Mouse (Mus musculus) thymus, adult 2 months (tissue): ENCODE data around the gene Sdk2. TPM values are rescaled to one million over a fixed set of nuclear protein-coding genes. Genes with fewer than 3 reads are reported as not detected.

Experiments used
- DNase-seq: peaks from one replicate; pipeline ENCODE4 v3.0.0; 2021
- H3K27ac ChIP-seq: fragments of 200-500 bp; 2 replicates; pipeline ENCODE4 v1.5.1; 2012; ENCODE audit warnings: low read length, control low read depth; ENCODE audit not compliant: control insufficient read depth, insufficient read depth
- H3K27me3 ChIP-seq: fragments of 200-500 bp; 2 replicates; pipeline ENCODE4 v1.6.1; 2012; ENCODE audit warnings: mild to moderate bottlenecking, low read length, moderate library complexity, mixed read lengths; ENCODE audit not compliant: control insufficient read depth, insufficient read depth
- H3K36me3 ChIP-seq: fragments of 200-500 bp; 2 replicates; pipeline ENCODE4 v1.6.1; 2012; ENCODE audit warnings: mild to moderate bottlenecking, low read length, moderate library complexity; ENCODE audit not compliant: control insufficient read depth, insufficient read depth
- H3K4me1 ChIP-seq: fragments of 200-500 bp; replicated peaks from 2 replicates; pipeline ENCODE4 v1.6.1; 2012; ENCODE audit warnings: low read length; ENCODE audit not compliant: control insufficient read depth, insufficient read depth
- H3K4me3 ChIP-seq: fragments of 200-500 bp; 2 replicates; pipeline ENCODE4 v1.5.1; 2012; ENCODE audit warnings: mild to moderate bottlenecking, low read length, control low read depth, moderate library complexity; ENCODE audit not compliant: control insufficient read depth, insufficient read depth
- CTCF ChIP-seq: fragments of 200-500 bp; IDR thresholded peaks from 2 replicates; pipeline ENCODE4 v1.5.1; 2012; ENCODE audit warnings: mild to moderate bottlenecking, control low read depth, low read length, moderate library complexity, borderline replicate concordance; ENCODE audit not compliant: control insufficient read depth, poor library complexity, insufficient read depth; ENCODE audit errors: extremely low read depth
- POLR2A ChIP-seq: fragments of 200-500 bp; IDR thresholded peaks from 2 replicates; pipeline ENCODE4 v1.6.1; 2012; ENCODE audit warnings: mild to moderate bottlenecking, low read length, control low read depth, moderate library complexity; ENCODE audit not compliant: control insufficient read depth, poor library complexity, insufficient read depth; ENCODE audit errors: extremely low read depth
- WGBS: fragments of 180-500 bp; shearing (Covaris S2); methylation state at CpG from one replicate; pipeline ENCODE4 v1.1.7; 2018; 5-methylcytosine and 5-hydroxymethylcytosine counted together
- polyA plus RNA-seq: library from polyadenylated mRNA; depleted of rRNA; stranded (reverse); fragments of >200 nt; gene quantifications from 2 replicates; pipeline ENCODE4 v1.2.3, GENCODE M21; 2012

Sdk2 gene
- polyA plus RNA-seq, 1 experiment = 1.4 TPM

DNA sequence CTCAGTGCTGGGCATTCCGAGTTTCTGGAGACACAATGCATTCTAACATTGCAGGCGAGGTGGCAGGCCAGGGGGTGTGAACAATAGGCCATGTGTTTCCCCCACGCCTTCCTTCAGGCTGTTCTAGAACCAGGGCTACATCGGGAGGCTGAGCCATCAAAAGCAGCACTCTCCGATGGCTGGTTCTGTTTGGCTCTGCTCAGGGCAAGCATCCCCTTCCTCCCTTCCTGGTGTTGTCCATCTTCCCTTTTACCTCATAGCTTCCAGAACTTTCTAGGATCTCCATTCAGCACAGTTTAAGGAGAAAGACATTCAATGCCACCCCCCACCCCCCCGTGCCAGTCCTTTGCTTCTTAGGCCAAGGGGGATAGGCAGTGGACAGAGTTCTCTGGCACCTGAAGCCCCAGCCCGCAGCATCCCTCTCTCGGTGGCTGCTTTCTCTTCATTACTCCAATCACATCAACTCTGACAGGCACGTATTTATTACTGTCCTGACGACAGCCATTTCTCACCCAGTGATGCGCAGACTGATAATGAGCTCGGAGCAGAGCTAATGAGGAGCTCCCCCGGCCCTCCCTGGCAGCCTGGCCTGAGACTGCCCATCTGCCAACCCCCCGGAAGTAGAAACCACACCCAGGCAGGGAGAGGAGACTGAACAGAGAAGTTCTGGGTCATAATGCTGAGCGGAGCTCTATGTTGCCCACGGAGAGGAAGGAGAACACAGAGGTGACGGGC lies 12.1 kb downstream of the Sdk2 start:
- 74% methylated on average over 17 of the region's 17 CpGs for WGBS

DNA sequence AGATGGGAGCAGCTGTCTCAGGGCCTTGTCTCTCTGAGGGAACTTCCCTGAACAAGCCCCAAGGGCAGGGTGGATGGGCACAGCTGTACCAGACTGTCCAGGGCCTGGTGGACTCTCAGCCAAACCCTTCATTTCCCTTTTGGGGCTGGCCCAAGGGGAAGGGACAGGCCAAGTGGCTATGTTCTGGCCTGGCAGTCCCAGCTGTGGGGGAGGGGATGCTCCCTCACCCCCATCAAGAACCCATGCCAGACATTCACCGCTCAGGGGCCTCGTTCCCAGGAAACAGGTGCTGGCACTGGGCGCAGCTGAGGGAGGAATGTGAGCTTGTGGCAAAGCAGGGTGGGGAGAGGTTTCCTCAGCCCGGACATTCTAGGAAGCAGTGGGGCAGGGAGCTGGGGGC lies 15.5 kb downstream of the Sdk2 start:
- no peak for TF ChIP-seq POLR2A
- no peak for TF ChIP-seq CTCF
- no peaks in the 10 kb centered on the region for H3K36me3 ChIP-seq
- H3K4me3 ChIP-seq = no peak overlapping the region
- no peak overlapping the region for H3K27ac ChIP-seq
- 57% methylated on average over 4 of the region's 4 CpGs for WGBS
- no peaks in the 10 kb centered on the region for H3K4me1 ChIP-seq
- DNase-seq = no peak
- H3K27me3 ChIP-seq = no peaks in the 10 kb centered on the region

More for the DNA sequence above, 12.1 kb downstream of the Sdk2 start:
- Histone ChIP-seq H3K27me3 (no peaks in the 10 kb centered on the region), H3K27ac (no peak overlapping the region), H3K4me1 (no peaks in the 10 kb centered on the region), H3K36me3 (no peaks in the 10 kb centered on the region), H3K4me3 (no peak overlapping the region)
- DNase-seq = no peak
- TF ChIP-seq CTCF (no peak), POLR2A (no peak)

DNA sequence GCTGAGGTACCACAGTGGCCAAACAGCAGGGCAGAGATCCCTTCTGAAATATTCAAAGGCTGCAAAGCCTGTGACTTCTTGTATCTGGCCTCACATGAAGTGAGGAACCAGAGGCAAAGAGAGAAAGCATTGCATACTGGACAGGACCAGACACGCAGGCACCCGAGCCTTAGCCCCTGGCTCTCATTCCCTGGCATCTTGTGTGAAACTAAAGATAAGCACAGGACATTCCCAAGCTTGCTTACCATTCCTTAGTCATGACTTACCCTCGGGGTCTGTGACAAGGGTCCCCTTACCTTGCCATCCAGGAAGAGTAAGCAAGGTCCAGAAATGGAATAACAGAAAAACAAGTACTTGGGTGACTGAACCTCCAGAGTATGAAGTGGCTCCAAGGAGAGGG lies 16.3 kb downstream of the Sdk2 start:
- no peak overlapping the region for H3K27ac ChIP-seq
- no peak for TF ChIP-seq CTCF
- H3K36me3 ChIP-seq = no peaks in the 10 kb centered on the region
- no peak overlapping the region for H3K4me3 ChIP-seq
- DNase-seq = no peak
- H3K27me3 ChIP-seq = no peaks in the 10 kb centered on the region
- H3K4me1 ChIP-seq = no peaks in the 10 kb centered on the region
- 81% methylated on average over 3 of the region's 3 CpGs for WGBS

DNA sequence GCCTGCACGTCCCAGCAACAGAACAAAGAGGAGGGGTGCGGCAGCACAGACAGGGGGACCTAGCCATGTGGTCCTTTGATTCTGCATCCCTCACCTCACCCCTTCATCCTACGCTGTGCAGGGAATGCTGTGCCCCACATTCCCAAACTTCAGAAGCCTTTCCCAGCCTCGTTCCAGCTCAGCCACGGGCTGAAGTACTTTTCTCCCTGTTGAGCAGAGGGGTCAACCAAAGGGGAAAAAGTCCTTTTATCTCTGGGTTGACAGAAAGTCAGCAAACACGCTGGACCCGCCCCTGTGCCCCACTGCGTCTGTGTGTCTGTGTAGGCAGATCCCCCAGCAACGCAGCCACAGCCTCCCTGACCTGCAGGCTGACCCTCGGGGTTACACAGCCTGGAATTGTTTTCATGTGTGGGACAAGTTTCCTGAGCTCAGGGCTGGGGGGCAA lies 18.9 kb downstream of the Sdk2 start:
- no peaks in the 10 kb centered on the region for H3K4me1 ChIP-seq
- no peak for TF ChIP-seq CTCF
- TF ChIP-seq POLR2A = no peak
- H3K27me3 ChIP-seq = no peaks in the 10 kb centered on the region
- no peak overlapping the region for H3K4me3 ChIP-seq
- DNase-seq = no peak
- no peak overlapping the region for H3K27ac ChIP-seq
- H3K36me3 ChIP-seq = no peaks in the 10 kb centered on the region
- 42% methylated on average over 10 of the region's 10 CpGs for WGBS

DNA sequence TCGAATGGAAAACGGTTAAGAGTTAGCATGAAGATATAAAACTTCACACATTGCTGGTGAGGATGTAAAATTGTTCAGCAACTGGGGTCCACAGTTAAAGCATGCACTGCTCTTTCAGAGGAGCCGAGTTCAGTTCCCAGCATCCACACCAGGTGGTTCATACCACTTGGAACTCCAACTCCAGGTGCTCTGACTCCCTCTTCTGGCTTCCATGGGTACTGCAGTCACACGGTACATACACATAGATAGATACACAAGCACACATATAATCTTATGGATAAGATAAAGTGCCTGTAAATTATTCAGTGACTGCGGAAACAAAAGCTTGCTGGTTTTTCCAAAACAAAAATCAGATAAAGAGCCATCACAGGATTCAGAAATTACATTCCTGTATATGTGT lies 19.9 kb downstream of the Sdk2 start:
- WGBS = 96% methylated on average over 5 of the region's 5 CpGs
- DNase-seq = no peak
- TF ChIP-seq POLR2A (no peak), CTCF (no peak)
- Histone ChIP-seq H3K4me1 (no peaks in the 10 kb centered on the region), H3K4me3 (no peak overlapping the region), H3K27ac (no peak overlapping the region), H3K27me3 (no peaks in the 10 kb centered on the region), H3K36me3 (no peaks in the 10 kb centered on the region)

DNA sequence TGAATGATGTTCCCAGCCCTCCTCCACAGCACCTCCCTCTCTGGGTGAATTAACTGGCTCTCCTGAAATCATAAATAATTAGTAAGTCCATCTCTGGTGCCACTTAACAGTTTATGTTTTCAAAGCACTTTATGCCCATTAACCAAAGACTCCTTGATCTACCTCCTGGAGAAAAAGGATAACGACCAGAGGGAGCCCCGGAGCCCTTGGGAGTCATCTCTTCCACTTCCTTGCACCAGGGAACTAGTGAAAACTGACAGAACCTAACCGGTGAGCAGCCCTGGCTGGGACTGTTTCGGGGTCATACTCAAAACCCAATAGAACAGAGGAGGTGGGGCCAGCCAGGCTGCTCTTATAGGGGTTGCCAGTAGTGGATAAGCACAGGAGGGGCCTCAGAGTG lies 22.5 kb downstream of the Sdk2 start:
- Histone ChIP-seq H3K27ac (no peak overlapping the region), H3K27me3 (no peaks in the 10 kb centered on the region), H3K4me3 (no peak overlapping the region), H3K36me3 (no peaks in the 10 kb centered on the region), H3K4me1 (no peaks in the 10 kb centered on the region)
- no peak for TF ChIP-seq CTCF
- TF ChIP-seq POLR2A = no peak
- 79% methylated on average over 4 of the region's 4 CpGs for WGBS
- no peak for DNase-seq

DNA sequence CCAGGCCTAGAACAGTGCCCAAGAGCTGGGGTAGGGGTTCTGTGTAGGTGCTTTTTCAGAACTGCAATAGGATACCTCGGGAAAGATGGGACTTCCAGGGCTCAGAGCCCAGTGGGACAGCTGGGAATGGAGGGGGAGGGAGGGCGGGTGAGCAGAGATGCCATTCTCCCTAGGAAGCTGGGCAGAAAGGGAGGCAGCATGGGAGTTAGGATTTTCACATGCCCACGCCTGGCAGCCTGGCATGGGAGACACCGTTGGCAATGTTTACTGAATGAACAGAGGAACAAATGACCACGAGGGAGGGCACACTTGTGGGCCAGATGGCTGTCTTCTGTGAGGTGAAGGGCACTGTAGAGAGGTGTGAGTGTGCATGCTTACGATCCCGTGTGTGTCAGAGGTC lies 23.3 kb downstream of the Sdk2 start:
- Histone ChIP-seq H3K4me3 (no peak overlapping the region), H3K36me3 (no peaks in the 10 kb centered on the region), H3K27me3 (no peaks in the 10 kb centered on the region), H3K27ac (no peak overlapping the region), H3K4me1 (no peaks in the 10 kb centered on the region)
- WGBS = 77% methylated on average over 7 of the region's 7 CpGs
- TF ChIP-seq CTCF (no peak), POLR2A (no peak)
- DNase-seq = no peak
